Mouse (Mus musculus) heart, adult 2 months (tissue): ENCODE measurements at regions not wholly inside any gene's neighbourhood (a gene's known extent, or its start where the extent isn't known, plus 50 kb on each side); places are given as distances from the start of the nearest gene placed in this dataset.

Source experiments
- CTCF ChIP-seq: fragments of 200-600 bp; IDR thresholded peaks from 2 replicates; pipeline ENCODE4 v1.8.1; 2022; ENCODE audit warnings: antibody characterized with exemption, mild to moderate bottlenecking, moderate library complexity
- EP300 ChIP-seq: fragments of 200-500 bp; IDR thresholded peaks from 2 replicates; pipeline ENCODE4 v1.6.1; 2011; ENCODE audit warnings: low read depth, low read length, control low read depth; ENCODE audit not compliant: insufficient read depth
- POLR2A ChIP-seq: fragments of 200-500 bp; IDR thresholded peaks from 2 replicates; pipeline ENCODE4 v1.6.1; 2011; ENCODE audit warnings: mild to moderate bottlenecking, low read depth, low read length, control low read depth; ENCODE audit not compliant: insufficient read depth

GRCm38 (mm10) chr12:38929644-38930043 lies 150.5 kb downstream of the Etv1 start:
- TF ChIP-seq CTCF (no peak), POLR2A (no peak), EP300 (no peak)
